Mouse (Mus musculus) urinary bladder, postnatal 10 days (tissue): ENCODE data around the gene Tmem79.
"Not testable (repeated sequence)": the region's sequence is repeated elsewhere in the genome, so short reads cannot be mapped to it uniquely, and the experiment has no call there.

ENCODE experiments used
- DNase-seq: peaks from one replicate; pipeline ENCODE4 v3.0.0; 2022; ENCODE audit warnings: low spot score

The Tmem79 gene

GRCm38 (mm10) chr3:88352907-88353306 is 17.0 kb upstream of the Tmem79 start:
- DNase-seq = no peak

- no peak for DNase-seq
These were observed 14.8 kb upstream of the Tmem79 start for GRCm38 (mm10) chr3:88350732-88351131.

GRCm38 (mm10) chr3:88339006-88339405 is 3.1 kb upstream of the Tmem79 start:
- DNase-seq = no peak

- DNase-seq = no peak
These were observed 2.4 kb upstream of the Tmem79 start for GRCm38 (mm10) chr3:88338316-88338715.

DNA sequence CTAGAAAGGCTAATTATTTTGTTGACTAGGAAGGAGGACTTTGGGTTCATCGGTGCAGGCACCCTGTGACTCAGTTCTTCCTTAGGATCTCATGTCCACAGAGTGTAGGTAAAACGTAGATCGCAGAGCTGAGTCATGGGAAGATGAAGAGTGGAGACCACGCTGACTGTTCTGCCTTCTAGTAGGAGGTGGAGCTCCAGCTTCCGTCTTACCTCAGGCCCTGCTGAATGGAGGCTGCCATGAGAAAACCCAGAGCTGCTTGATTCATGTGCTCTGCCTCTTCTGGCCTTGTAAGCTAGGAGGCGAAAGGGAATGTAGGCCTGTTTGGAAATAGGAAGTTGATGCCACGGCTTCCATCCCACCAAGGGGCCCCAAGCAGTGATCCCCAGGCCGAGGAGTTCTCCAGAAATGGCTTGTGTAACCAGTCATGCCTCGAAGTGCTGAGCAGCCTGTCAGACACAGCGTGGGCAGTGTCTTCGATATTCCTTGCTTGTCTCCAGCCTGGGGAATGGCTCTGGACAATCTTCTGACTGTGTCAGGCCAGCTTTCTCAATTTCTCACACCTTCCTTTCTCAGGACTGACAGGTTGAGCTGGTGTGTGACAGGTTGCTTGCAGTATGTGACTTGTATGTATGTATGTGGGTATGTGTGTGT is 1.5 kb upstream of the Tmem79 start:
- no peak for DNase-seq

- no peak for DNase-seq
These were observed 403 bp downstream of the Tmem79 start for GRCm38 (mm10) chr3:88335436-88336053.

- DNase-seq = no peak
These were observed 979 bp downstream of the Tmem79 start for GRCm38 (mm10) chr3:88334902-88335435.

- DNase-seq = no peak
These were observed 1.8 kb downstream of the Tmem79 start for GRCm38 (mm10) chr3:88334029-88334658.

- no peak for DNase-seq
These were observed 4.7 kb downstream of the Tmem79 start for GRCm38 (mm10) chr3:88331282-88331681.

- DNase-seq = no peak
These were observed 7.0 kb downstream of the Tmem79 start for GRCm38 (mm10) chr3:88328956-88329355.

DNA sequence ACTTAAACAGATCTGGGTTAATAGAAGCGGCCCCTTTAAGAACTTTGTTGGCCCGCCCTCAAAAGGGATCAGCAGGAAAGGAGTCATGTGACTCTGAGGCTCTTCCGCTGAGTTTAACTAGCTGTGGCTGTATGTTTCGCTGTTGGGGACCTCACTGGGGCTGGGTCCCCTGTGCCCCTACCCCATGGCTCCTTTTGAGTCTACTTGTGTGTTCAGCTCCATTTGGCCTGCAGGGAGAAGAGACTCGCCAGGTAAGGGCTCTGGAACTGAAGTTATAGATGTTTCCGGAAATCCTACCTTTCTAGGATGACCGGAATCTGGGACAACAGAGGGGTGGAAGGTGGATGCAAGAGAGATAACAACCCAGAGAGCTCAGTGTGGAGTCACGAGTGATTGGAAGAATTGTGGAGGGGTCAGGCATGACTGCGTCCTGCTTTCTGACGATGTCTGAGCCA is 11.0 kb downstream of the Tmem79 start, which contains the start of gene Glmp:
TSS of gene Glmp (plus strand) at position 73 of the 455 bp plus-strand sequence.
- DNase-seq = no peak

- no peak for DNase-seq
These were observed 36.8 kb downstream of the Tmem79 start for GRCm38 (mm10) chr3:88299172-88299571.

- no peak for DNase-seq
These were observed 38.6 kb downstream of the Tmem79 start for GRCm38 (mm10) chr3:88297321-88297851.

DNA sequence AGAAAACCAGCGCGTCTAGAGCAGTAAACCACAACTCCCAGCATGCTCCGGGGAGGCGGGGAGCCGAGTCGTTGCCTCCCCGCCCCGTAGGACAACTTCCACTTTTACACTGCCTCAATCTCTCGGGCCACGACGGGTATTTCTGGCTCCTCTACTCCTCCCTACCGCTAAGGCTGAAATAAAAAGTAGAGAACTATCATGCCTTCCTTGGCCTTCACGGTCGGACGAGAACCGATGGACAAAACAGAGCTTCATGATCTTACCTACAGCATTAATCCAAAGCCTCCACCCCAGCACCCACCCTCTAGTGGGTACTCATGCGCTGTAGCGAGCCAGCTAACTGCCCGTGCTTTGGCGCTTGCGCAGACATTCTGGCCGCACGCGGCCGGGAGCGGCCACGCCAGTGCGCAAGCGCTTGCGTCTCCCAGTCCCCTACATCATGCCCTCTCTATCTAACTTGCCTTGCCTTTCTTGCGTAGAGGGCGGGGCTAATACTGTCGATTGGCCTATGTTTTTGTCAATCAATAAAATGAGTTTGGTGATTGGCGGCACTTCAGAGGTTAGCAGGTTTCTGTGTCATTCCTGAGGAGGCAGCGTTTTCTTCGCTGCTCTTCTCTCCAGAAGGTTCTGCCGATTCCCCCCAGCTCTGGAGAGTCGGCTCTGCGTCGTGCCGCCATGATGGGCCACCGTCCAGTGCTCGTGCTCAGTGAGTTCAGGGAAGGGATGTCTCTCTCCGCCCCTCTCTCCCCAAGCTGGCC is 39.2 kb downstream of the Tmem79 start, which contains the start of the genes Tsacc and Cct3:
TSS of gene Tsacc (minus strand) at position 439 of the 758 bp plus-strand sequence.
TSS of gene Cct3 (plus strand) at position 556 of the 758 bp plus-strand sequence.
- DNase-seq = peak; percentile 76

- no peak for DNase-seq
These were observed 39.8 kb downstream of the Tmem79 start for GRCm38 (mm10) chr3:88296110-88296560.

DNA sequence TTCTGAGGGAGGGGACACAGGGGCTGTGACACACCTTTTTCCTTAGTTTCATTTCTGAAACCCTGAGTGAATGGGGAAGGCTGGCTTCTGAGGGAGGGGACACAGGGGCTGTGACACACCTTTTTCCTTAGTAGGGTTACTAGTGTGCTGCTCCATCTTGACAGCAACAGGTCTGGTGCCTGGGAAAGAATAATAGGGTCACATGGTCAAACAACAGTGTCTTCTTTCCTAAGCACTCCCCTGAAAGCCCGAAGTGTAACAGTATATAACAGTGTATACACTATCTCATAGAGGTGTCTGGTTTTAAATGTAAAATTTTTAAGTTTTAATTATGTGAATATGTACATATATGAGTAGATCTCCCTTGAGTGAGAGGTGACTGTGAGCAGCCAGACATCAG is 40.7 kb downstream of the Tmem79 start:
- DNase-seq = not testable (repeated sequence)

GRCm38 (mm10) chr3:88291970-88292369 is 44.0 kb downstream of the Tmem79 start:
- DNase-seq = no peak

- not testable (repeated sequence) for DNase-seq
These were observed 47.7 kb downstream of the Tmem79 start for GRCm38 (mm10) chr3:88288133-88288713.

- no peak for DNase-seq
These were observed 48.8 kb downstream of the Tmem79 start, which contains the start of gene Gm38392 for GRCm38 (mm10) chr3:88287110-88287509. Gm38392 (minus strand) TSS chr3:88287210.

- DNase-seq = not testable (repeated sequence)
These were observed 50.4 kb downstream of the Tmem79 start for GRCm38 (mm10) chr3:88285565-88285895.
